Mouse (Mus musculus) midbrain, embryonic 15.5 days (tissue): ENCODE results near the gene Gcnt7. TPM values are rescaled to one million over a fixed set of nuclear protein-coding genes. Genes with fewer than 3 reads are reported as not detected.

Experiments
- polyA plus RNA-seq: library from polyadenylated mRNA; unstranded; fragments of >200 nt; fragmentation: Nextera tagmentation; extraction: Ambion mirVana; gene quantifications from 2 replicates; pipeline ENCODE4 v1.2.1, GENCODE M21; 2015

The Gcnt7 gene
- polyA plus RNA-seq, 1 experiment from 2014 or later = 2.0 TPM

Other genes starting within 250 kb of the Gcnt7 start
- gene Mc3r, start 210.1 kb downstream of the Gcnt7 start, polyA plus RNA-seq = 0.39 and 0.70 TPM in 2 replicates
- 19.9 and 22.4 TPM in 2 replicates for gene Fam210b, start 113.0 kb downstream of the Gcnt7 start, polyA plus RNA-seq
- 15.4 TPM in 2 replicates for gene Aurka, start 88.1 kb downstream of the Gcnt7 start, polyA plus RNA-seq
- gene Cstf1, start 87.9 kb downstream of the Gcnt7 start, polyA plus RNA-seq = 25.1 and 30.4 TPM in 2 replicates
- gene Cass4, start 64.8 kb downstream of the Gcnt7 start, polyA plus RNA-seq = 0.12 and 0.27 TPM in 2 replicates
- 96.7 and 98.0 TPM in 2 replicates for gene Rtf2, start 18.0 kb downstream of the Gcnt7 start, polyA plus RNA-seq
- 0.52 TPM in 1 of 2 replicates, not detected in the other for gene Fam209, start 13.9 kb upstream of the Gcnt7 start, polyA plus RNA-seq
- gene Tfap2c, start 91.0 kb upstream of the Gcnt7 start, polyA plus RNA-seq = 0.34 and 0.79 TPM in 2 replicates